Mouse (Mus musculus) olfactory bulb, adult 2 months (tissue): Measurements from ENCODE around the gene Prdm16.

ENCODE experiments used
- CTCF ChIP-seq: fragments of 200-500 bp; IDR thresholded peaks from 2 replicates; pipeline ENCODE4 v1.5.1; 2012; ENCODE audit warnings: low read depth, mild to moderate bottlenecking, low read length, moderate library complexity; ENCODE audit not compliant: insufficient read depth
- POLR2A ChIP-seq: fragments of 200-500 bp; IDR thresholded peaks from 2 replicates; pipeline ENCODE4 v1.6.1; 2012; ENCODE audit warnings: mild to moderate bottlenecking, low read depth, low read length, moderate library complexity; ENCODE audit not compliant: insufficient read depth

GRCm38 (mm10) chr4:154506774-154507435, 129.8 kb downstream of the Prdm16 start:
- TF ChIP-seq CTCF (no peak), POLR2A (no peak)
